Mouse (Mus musculus) A20 (cell line): ENCODE measurements at regions not wholly inside any gene's neighbourhood (a gene's known extent, or its start where the extent isn't known, plus 50 kb on each side); places are given as distances from the start of the nearest gene placed in this dataset.

Experiments used
- DNase-seq: peaks from one replicate; pipeline ENCODE4 v3.0.0-alpha.2; 2011; ENCODE audit warnings: low read depth, low spot score

GRCm38 (mm10) chr15:64520568-64520967 lies 296.9 kb upstream of the Gm21798 start:
- no peak for DNase-seq

DNA sequence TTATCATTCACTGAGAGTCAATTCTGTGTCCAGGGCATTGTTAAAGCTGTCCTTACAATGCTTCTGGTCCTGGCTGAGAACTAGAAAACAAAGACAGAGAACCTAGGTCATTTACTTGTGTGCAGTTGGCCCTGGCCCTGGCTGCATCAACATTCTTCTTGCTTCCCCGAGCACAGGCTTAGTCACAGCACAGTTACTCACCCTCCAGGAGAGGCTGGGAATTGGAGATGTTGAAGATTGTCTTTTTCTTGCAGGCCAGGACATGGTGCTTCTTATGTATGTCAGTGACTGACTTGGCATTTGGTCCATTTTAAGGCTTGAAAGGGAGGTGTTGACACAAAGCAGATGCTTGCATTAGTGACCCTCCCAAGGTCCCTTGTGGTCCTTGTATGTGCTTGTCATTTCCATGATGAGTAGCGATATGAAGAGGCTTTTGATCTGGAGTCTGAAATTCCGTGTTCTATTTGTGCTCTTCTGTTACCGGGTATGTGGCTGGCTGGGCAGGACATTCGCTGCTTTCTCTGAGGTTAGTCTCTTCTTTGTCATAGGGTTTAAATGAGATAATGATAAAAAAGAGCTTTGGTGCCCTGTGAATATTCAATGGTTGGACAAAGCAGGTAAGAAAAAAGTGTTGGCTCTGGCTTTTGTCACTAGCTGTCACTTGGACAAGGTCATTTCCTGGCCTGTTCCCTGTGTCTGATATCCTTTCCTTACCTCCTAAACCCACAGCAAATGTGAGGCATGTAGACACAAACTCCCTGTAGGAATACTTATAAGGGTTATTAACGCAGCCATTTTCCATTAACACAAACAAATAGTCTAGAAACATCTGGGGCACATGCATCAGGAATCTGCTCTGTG lies 285.0 kb upstream of the Gm21798 start:
- DNase-seq: no peak

DNA sequence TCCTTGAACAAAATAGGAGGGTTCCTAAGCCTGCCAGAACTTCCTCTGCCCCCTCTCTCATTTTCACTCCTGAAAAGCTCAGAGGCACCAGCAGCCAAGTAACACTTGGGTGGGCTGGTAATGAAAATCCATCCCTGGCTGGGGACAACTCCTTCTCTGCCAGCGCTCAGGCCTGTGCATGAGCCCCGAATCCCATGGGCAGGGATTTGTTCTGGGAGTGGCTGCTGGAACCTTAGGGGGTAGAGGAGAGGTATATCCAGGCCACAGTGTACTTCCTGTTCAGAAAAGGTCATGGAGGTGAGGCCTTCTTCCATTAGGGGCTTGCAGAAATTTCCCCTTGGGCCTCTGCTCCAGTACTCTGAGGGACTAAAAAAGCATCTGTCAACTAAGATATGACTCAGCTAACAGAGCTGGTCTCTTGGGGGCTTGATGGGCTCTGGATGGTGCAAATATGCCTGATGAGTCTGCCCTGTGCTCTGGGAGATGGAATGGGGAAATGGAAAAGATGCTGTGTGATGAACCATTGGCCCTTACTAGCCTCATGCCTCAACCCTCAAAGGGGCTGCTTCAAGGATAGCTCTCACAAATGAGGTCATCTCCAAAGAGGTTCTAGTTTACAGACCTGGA lies 284.2 kb upstream of the Gm21798 start:
- DNase-seq: no peak

DNA sequence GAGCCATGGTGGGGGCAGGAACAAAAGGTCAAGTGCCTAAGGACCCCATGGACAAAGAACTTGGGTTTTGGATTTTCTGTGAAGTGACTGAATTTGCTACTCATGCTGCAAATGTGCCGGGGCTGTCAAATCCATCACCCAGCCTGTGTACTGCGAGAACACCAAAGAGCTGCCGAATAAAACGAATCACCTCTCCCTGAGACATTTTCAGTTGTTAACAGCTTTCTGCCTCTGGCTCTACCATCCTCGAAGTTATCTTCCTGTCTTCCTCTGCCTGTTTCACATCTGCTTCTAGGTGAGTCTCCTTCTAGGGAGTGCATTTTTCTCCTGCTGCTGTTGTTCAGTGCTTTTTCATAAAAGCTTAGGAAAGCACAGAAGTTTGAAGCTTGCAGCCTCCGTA lies 283.3 kb upstream of the Gm21798 start:
- no peak for DNase-seq

GRCm38 (mm10) chr15:64535160-64535559 lies 282.3 kb upstream of the Gm21798 start:
- DNase-seq: no peak

DNA sequence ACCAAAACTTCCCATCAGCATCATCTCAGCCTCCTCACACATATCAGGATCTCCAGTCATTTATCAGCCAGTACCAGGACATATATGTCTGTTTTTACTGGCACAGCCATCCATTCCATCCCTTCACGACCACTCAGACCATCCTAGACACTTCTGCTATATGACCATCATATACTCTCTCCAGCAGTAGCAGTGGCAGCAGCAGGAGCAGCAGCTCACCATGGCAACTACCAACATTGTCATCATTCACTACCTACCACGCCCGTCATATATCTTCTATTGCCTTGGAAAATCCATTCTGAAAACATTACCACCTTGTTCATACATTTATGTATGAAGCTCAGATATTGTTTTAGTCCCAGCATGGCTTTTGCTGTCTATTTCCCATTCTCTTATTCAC lies 276.1 kb upstream of the Gm21798 start:
- no peak for DNase-seq

DNA sequence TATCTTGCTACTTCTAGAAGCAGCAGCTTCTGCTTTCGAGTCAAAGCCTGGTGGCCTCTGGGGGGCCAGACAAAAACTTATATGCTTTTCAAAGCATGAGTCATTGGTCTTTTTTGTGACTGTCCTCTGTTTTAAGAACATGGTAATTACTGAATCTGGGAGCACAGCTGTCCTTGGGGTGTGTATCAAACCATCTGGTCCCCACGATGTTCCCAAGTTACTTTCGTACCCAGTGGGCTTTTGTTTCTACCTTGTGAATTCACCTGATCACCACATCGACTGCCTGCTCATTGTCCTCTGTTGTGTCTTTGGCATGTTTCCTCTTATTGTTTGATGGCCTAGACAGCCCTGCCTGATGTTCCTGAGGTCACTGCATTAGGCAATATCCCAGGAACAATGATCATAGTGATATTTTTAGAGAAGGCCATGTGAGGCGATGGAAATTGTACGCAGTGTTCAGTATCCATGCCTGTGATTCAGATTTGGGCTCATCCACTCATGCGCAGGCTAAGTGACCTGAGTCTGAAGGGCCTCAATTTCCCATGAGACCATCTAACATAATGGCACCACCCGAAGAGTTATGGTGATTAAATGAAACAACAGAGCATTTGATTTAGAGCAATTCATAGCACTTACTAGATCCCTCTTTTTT lies 275.1 kb upstream of the Gm21798 start:
- no peak for DNase-seq

DNA sequence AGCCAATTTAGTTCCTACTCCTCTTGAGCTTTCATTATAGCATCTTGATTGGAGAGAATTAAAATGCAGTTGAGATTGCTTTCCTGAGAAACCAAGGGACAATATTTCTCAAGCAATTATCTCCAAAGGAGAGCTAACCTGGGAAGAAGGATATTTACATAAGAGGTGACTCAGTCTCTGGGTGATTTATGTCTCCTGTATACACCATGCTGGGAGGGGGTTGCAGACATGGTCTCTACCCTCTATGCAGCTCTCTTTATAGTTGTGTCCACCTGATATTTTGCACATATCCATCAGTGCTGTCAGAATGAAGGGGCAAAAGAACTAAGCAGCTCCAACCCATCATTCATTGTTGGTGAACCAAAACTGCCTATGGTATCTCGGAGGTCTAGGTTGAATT lies 274.6 kb upstream of the Gm21798 start:
- DNase-seq: no peak

GRCm38 (mm10) chr15:64546035-64546434 lies 271.5 kb upstream of the Gm21798 start:
- no peak for DNase-seq

GRCm38 (mm10) chr15:64557540-64557939 lies 260.0 kb upstream of the Gm21798 start:
- no peak for DNase-seq

DNA sequence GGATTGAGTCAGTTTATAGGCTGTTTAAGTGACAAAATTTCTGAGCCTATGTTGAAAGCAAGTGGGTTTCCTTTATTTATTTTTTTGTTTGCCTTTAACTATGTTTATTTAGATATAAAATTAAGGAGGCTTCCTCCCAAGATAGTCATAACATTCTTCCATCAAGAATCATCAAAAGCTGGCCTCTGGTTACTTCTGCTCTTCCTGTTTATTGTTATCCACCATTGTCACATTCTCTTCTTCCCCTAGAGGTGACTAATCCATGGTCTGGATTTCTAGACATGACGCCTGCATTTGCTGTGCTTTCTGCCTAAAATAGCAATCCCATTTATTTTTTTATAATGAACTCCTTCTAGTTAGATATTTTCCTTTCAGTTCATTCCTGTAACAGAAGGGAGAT lies 259.3 kb upstream of the Gm21798 start:
- no peak for DNase-seq

DNA sequence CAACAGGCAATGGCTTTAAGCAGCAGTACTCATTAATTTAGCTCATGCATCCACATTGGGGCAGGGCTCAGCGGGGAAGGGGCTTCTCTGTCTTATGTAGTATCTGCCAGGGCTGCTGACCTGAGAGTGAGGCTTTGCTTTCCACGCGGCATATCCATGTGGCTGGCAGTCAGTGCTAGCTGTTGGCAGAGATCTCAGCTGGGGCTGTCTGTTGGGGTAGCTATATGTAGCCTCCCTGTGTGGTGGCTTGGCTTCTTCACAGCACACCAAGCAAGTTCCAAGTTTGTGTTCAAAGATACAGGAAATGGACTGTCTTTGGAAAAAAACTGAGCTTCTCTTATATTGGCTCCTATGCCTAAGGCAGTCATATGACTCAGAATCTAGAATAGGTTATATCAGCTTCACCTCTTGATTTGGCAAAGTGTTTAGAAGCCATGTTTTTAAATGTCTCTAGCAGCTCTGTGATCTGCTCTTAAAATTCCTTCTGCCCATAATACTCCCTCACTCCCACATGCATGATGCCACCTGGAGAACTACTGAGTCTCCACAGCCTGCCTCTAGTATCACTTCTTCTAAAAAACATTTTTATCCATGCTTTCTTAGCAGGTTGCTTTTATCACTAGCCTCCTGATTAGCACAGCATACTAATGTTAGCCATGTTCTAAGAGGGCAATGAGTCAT lies 254.9 kb upstream of the Gm21798 start:
- DNase-seq: no peak

GRCm38 (mm10) chr15:64564703-64565102 lies 252.8 kb upstream of the Gm21798 start:
- no peak for DNase-seq

- DNase-seq: no peak
These were observed 240.5 kb upstream of the Gm21798 start for GRCm38 (mm10) chr15:64576891-64577535.

DNA sequence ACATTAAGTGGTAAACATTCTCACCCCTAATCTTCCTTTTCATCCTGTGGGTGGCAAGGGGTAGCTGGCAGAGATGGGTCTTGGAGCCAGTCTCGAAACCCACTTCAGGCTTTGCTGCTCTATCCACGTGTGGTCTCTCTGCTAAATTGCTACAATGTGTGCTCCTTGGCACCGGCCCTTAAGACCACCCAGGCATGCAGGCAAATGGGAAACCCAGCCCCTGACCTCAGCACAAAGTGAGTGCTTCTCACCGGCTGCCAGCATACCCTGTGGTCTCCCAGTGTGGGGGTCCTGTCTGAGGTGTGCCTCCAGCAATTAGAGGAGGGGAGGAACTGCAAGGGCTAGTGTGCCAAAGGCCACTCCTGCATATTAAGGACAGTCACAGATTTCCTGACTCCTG lies 238.5 kb upstream of the Gm21798 start:
- no peak for DNase-seq

- DNase-seq: no peak
These were observed 237.0 kb upstream of the Gm21798 start for GRCm38 (mm10) chr15:64580481-64580880.

DNA sequence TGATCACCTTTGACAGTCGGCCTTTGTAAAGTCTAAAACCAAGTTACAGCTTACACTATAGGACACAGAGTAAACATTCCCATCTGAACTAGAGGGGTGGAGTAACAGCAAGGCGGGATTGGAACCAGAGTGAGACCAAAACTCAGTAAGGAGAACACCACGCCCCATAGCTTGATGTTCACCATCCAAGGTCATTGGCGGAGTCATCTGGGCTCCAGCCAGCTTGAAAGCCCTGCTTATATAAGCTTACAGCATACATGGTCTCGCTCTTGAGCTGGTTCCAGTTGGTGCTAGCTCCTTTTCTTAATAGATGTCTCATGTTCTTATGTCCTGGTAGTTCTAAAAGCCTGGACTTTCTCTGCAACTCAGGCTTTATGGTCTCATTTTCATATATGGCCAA lies 236.4 kb upstream of the Gm21798 start:
- no peak for DNase-seq

GRCm38 (mm10) chr15:64584129-64584528 lies 233.4 kb upstream of the Gm21798 start:
- no peak for DNase-seq

DNA sequence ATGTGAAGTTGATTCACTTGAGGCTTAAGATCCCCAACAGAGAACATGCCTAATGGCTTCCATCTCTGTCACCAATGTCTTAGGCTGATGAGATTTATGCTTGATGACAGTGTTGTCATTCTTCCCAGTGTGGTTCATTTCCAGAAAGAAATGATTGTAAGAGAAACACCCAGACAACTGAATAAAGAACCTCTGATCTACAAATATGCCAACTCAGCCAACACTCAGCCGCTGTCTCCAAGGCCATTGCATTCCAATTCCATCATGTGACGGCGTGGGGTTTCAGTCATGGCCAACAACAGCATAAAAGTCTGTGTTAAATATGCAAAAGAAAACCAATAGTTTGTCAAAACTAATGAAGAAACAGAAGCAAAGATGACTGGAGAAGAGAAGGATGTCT lies 230.7 kb upstream of the Gm21798 start:
- DNase-seq: no peak

DNA sequence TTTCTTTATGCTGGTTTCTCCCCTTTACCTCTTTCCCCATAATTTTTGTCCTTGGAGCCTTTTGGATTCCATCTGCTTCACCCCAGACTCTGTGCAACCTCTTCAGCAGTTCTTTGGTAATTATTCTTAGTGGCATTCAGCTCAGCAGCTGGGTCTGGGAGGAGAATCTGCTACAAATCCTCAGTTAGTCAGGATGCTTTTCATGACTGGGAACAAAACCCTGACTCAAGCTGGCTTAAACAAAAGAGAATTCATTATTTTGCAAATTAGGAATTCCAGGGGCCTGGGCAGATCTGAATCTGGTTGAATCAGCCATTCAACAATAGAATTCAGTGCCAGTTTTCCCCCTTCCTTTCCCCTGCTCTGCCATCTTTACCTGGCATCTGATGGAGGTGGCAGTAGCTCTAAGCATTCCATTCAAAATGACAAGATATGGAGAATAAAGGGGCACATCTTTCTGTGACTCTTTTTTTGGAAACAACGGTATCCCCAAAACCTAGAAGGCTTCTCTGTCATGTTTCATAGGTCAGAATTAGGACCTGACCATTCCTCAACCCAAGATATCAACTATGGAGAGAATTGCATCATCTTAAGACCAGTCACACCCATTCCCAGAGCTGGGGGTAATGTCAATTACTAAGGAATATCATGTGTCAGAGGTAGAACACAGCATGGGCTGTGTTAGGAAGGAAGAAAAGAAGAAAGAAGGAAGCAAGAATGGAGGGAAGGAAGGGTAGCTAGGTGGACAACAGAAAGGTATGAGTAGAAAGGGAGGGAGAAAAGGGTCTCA lies 227.2 kb upstream of the Gm21798 start:
- no peak for DNase-seq

GRCm38 (mm10) chr15:64613503-64613902 lies 204.0 kb upstream of the Gm21798 start:
- DNase-seq: no peak
